Mouse (Mus musculus) left cerebral cortex, adult 11 months (tissue): ENCODE measurements around the gene Atoh7.
A peak's percentile ranks its signal among the peaks of the same experiment; 100 is the strongest.

Experiments used
- DNase-seq: peaks from one replicate; pipeline ENCODE4 v3.0.0; 2022; ENCODE audit warnings: low spot score

Gene Atoh7

GRCm38 (mm10) chr10:63098191-63098590 is 1.3 kb upstream of the Atoh7 start:
- no peak for DNase-seq

GRCm38 (mm10) chr10:63099941-63100562 is 601 bp downstream of the Atoh7 start:
- peak; percentile 45 for DNase-seq

GRCm38 (mm10) chr10:63100657-63101056 is 1.2 kb downstream of the Atoh7 start:
- DNase-seq = no peak

- no peak for DNase-seq
Observed at GRCm38 (mm10) chr10:63113027-63113604, 13.7 kb downstream of the Atoh7 start.

- no peak for DNase-seq
Observed at GRCm38 (mm10) chr10:63113716-63114360, 14.4 kb downstream of the Atoh7 start.

GRCm38 (mm10) chr10:63115881-63116280 is 16.4 kb downstream of the Atoh7 start:
- no peak for DNase-seq

GRCm38 (mm10) chr10:63116376-63116775 is 16.9 kb downstream of the Atoh7 start:
- no peak for DNase-seq

- no peak for DNase-seq
Observed at GRCm38 (mm10) chr10:63117583-63117982, 18.1 kb downstream of the Atoh7 start.

GRCm38 (mm10) chr10:63119916-63120315 is 20.5 kb downstream of the Atoh7 start:
- no peak for DNase-seq

- DNase-seq = no peak
Observed at GRCm38 (mm10) chr10:63121961-63122360, 22.5 kb downstream of the Atoh7 start.

- peak; percentile 40 for DNase-seq
Observed at GRCm38 (mm10) chr10:63122516-63122915, 23.1 kb downstream of the Atoh7 start.

GRCm38 (mm10) chr10:63123141-63123540 is 23.7 kb downstream of the Atoh7 start:
- DNase-seq = no peak

- DNase-seq = no peak
Observed at GRCm38 (mm10) chr10:63124016-63124415, 24.6 kb downstream of the Atoh7 start.

- no peak for DNase-seq
Observed at GRCm38 (mm10) chr10:63125343-63125742, 25.9 kb downstream of the Atoh7 start.

- no peak for DNase-seq
Observed at GRCm38 (mm10) chr10:63126116-63126515, 26.7 kb downstream of the Atoh7 start.

GRCm38 (mm10) chr10:63127156-63127555 is 27.7 kb downstream of the Atoh7 start:
- DNase-seq = no peak

GRCm38 (mm10) chr10:63128256-63128655 is 28.8 kb downstream of the Atoh7 start:
- peak; percentile 45 for DNase-seq

- no peak for DNase-seq
Observed at GRCm38 (mm10) chr10:63130500-63130899, 31.0 kb downstream of the Atoh7 start.

- no peak for DNase-seq
Observed at GRCm38 (mm10) chr10:63132356-63132755, 32.9 kb downstream of the Atoh7 start.

GRCm38 (mm10) chr10:63133326-63133725 is 33.9 kb downstream of the Atoh7 start:
- DNase-seq = no peak

- DNase-seq = no peak
Observed at GRCm38 (mm10) chr10:63135680-63136079, 36.2 kb downstream of the Atoh7 start.

GRCm38 (mm10) chr10:63136436-63136835 is 37.0 kb downstream of the Atoh7 start:
- DNase-seq = no peak

GRCm38 (mm10) chr10:63142660-63143059 is 43.2 kb downstream of the Atoh7 start:
- no peak for DNase-seq
